Mouse (Mus musculus) heart, embryonic 16.5 days (tissue): ENCODE measurements at regions not wholly inside any gene's neighbourhood (a gene's known extent, or its start where the extent isn't known, plus 50 kb on each side); places are given as distances from the start of the nearest gene placed in this dataset.

Source experiments
- ATAC-seq: fragments of 200-750 bp; cut with Nextera tagmentation; replicated peaks from 2 replicates; pipeline ENCODE4 v1.8.0; 2017; ENCODE audit warnings: moderate number of reproducible peaks; ENCODE audit not compliant: insufficient read depth, low FRiP score; ENCODE audit errors: extremely low read depth
- H3K27ac ChIP-seq: fragments of 300-500 bp; sonication (generic); 2 replicates; pipeline ENCODE4 v1.5.1; 2014; ENCODE audit warnings: mild to moderate bottlenecking, low read length, control low read depth, moderate library complexity
- H3K27me3 ChIP-seq: fragments of 300-500 bp; sonication (generic); 2 replicates; pipeline ENCODE4 v1.6.1; 2014; ENCODE audit warnings: low read length, mixed read lengths; ENCODE audit not compliant: control insufficient read depth, insufficient read depth
- H3K36me3 ChIP-seq: fragments of 300-500 bp; sonication (generic); 2 replicates; pipeline ENCODE4 v1.6.1; 2014; ENCODE audit not compliant: control insufficient read depth, insufficient read depth
- H3K4me1 ChIP-seq: fragments of 300-500 bp; sonication (generic); 2 replicates; pipeline ENCODE4 v1.6.1; 2014; ENCODE audit warnings: low read length, mixed read lengths; ENCODE audit not compliant: control insufficient read depth, insufficient read depth
- H3K4me2 ChIP-seq: fragments of 300-500 bp; sonication (generic); 2 replicates; pipeline ENCODE4 v1.6.1; 2014; ENCODE audit warnings: low read depth, mild to moderate bottlenecking, control low read depth, low read length
- H3K4me3 ChIP-seq: fragments of 300-500 bp; sonication (generic); 2 replicates; pipeline ENCODE4 v1.5.1; 2014; ENCODE audit warnings: mild to moderate bottlenecking, control low read depth, low read length
- H3K9ac ChIP-seq: fragments of 300-500 bp; sonication (generic); 2 replicates; pipeline ENCODE4 v1.6.1; 2014; ENCODE audit warnings: low read length, control low read depth
- H3K9me3 ChIP-seq: fragments of 300-500 bp; sonication (generic); replicated peaks from 2 replicates; pipeline ENCODE4 v1.6.1; 2016; ENCODE audit warnings: low read length; ENCODE audit not compliant: control insufficient read depth
- WGBS: fragments of 180-500 bp; shearing (Covaris S2); extraction: QIAGEN DNeasy Blood & Tissue Kit; methylation state at CpG from one replicate; pipeline ENCODE4 v1.1.7; 2014; 5-methylcytosine and 5-hydroxymethylcytosine counted together

- Histone ChIP-seq H3K9ac (no peak overlapping the region), H3K4me3 (no peak overlapping the region), H3K4me2 (no peak overlapping the region), H3K27ac (no peak overlapping the region), H3K9me3 (no peaks in the 10 kb centered on the region), H3K27me3 (no peaks in the 10 kb centered on the region), H3K36me3 (no peaks in the 10 kb centered on the region), H3K4me1 (no peaks in the 10 kb centered on the region)
- WGBS, result 51% methylated on average over 12 of the region's 12 CpGs
- no peak; the same call in 1 of the 2 replicates for ATAC-seq
These were observed 63.1 kb downstream of the Kcnf1 start for GRCm38 (mm10) chr12:17113465-17114177.

GRCm38 (mm10) chr12:17112781-17113464 is 63.8 kb downstream of the Kcnf1 start:
- ATAC-seq, result no peak
- Histone ChIP-seq H3K4me1 (no peaks in the 10 kb centered on the region), H3K9me3 (no peaks in the 10 kb centered on the region), H3K4me2 (no peak overlapping the region), H3K27me3 (no peaks in the 10 kb centered on the region), H3K4me3 (no peak overlapping the region), H3K9ac (no peak overlapping the region), H3K36me3 (no peaks in the 10 kb centered on the region), H3K27ac (no peak overlapping the region)
- 75% methylated on average over 7 of the region's 7 CpGs for WGBS

- WGBS, result 81% methylated on average over 1 of the region's 1 CpGs
- no peaks in the 10 kb centered on the region for H3K4me1 ChIP-seq
- no peak overlapping the region for H3K27ac ChIP-seq
- H3K36me3 ChIP-seq, result no peaks in the 10 kb centered on the region
- no peaks in the 10 kb centered on the region for H3K27me3 ChIP-seq
- H3K4me2 ChIP-seq, result no peak overlapping the region
- H3K9ac ChIP-seq, result no peak overlapping the region
- ATAC-seq, result no peak
- no peaks in the 10 kb centered on the region for H3K9me3 ChIP-seq
- H3K4me3 ChIP-seq, result no peak overlapping the region
These were observed 70.5 kb downstream of the Kcnf1 start for GRCm38 (mm10) chr12:17106220-17106619.

GRCm38 (mm10) chr12:17105057-17105712 is 71.5 kb downstream of the Kcnf1 start:
- H3K4me3 ChIP-seq, result no peak overlapping the region
- no peaks in the 10 kb centered on the region for H3K36me3 ChIP-seq
- H3K9me3 ChIP-seq, result no peaks in the 10 kb centered on the region
- H3K9ac ChIP-seq, result no peak overlapping the region
- H3K4me1 ChIP-seq, result no peaks in the 10 kb centered on the region
- H3K4me2 ChIP-seq, result no peak overlapping the region
- 76% methylated on average over 6 of the region's 6 CpGs for WGBS
- ATAC-seq, result no peak
- H3K27ac ChIP-seq, result no peak overlapping the region
- no peaks in the 10 kb centered on the region for H3K27me3 ChIP-seq

GRCm38 (mm10) chr12:17101842-17102241 is 74.8 kb downstream of the Kcnf1 start:
- no peaks in the 10 kb centered on the region for H3K27me3 ChIP-seq
- H3K4me2 ChIP-seq, result no peak overlapping the region
- no peak for ATAC-seq
- H3K9ac ChIP-seq, result no peak overlapping the region
- peaks cover 4% of the 10 kb centered on the region; the same call in 1 of the 2 replicates for H3K4me1 ChIP-seq
- 76% methylated on average over 3 of the region's 3 CpGs for WGBS
- no peaks in the 10 kb centered on the region for H3K9me3 ChIP-seq
- H3K36me3 ChIP-seq, result no peaks in the 10 kb centered on the region
- H3K4me3 ChIP-seq, result no peak overlapping the region
- no peak overlapping the region for H3K27ac ChIP-seq

DNA sequence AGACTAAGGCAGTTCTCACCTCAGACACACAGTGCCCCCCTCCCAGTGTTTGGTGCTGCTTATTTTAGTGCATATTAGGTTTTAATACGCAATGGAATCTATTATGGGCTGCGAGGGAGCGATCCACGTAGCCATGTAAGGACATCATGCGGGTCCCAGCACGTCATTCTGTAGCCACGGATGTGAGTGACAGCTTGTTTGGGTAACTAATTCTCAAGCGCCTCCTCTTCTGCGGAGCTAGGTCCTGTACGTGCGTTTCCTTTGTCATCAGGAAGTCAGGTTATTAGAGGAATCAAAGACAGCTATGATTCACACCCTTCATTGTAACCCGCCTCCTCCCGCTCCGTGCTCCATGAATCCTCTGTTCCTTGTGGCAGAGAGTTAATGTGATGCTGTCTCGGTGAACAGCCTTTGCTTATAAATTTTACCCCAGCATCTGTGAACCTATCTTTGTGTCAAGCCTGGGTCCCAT is 78.9 kb downstream of the Kcnf1 start:
- H3K27me3 ChIP-seq, result no peaks in the 10 kb centered on the region
- no peaks in the 10 kb centered on the region for H3K9me3 ChIP-seq
- no peak overlapping the region for H3K27ac ChIP-seq
- no peak overlapping the region for H3K4me3 ChIP-seq
- H3K4me1 ChIP-seq, result peaks cover 6% of the 10 kb centered on the region; the same call in 1 of the 2 replicates
- no peaks in the 10 kb centered on the region for H3K36me3 ChIP-seq
- no peak for ATAC-seq
- 73% methylated on average over 15 of the region's 15 CpGs for WGBS
- no peak overlapping the region for H3K9ac ChIP-seq
- H3K4me2 ChIP-seq, result no peak overlapping the region

- Histone ChIP-seq H3K4me2 (no peak overlapping the region), H3K4me3 (no peak overlapping the region), H3K9me3 (no peaks in the 10 kb centered on the region), H3K9ac (no peak overlapping the region), H3K4me1 (peaks cover 6% of the 10 kb centered on the region), H3K27ac (no peak overlapping the region), H3K27me3 (no peaks in the 10 kb centered on the region), H3K36me3 (no peaks in the 10 kb centered on the region)
- ATAC-seq, result no peak
- WGBS, result 83% methylated on average over 4 of the region's 4 CpGs
These were observed 81.9 kb downstream of the Kcnf1 start for GRCm38 (mm10) chr12:17094758-17095157.

DNA sequence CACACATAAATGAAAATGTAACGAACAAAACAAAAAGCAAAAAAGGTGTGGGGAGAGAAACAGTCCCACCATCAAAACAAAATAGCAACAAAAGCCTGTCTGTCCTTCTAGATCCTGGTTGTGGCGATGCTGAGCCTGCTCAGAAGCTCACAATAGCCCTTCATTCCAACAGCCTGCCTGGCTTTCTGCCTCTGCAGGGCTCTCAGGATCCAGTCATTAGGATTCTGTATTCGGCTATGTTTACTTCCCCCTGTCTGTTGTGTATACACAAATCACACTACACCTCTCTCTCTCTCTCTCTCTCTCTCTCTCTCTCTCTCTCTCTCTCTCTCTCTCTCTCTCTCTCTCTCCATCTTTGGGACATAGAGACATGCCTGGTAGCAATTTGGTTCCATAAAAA is 82.2 kb upstream of the 2410004P03Rik start:
- H3K27ac ChIP-seq, result no peak overlapping the region
- 63% methylated on average over 3 of the region's 3 CpGs for WGBS
- no peak overlapping the region for H3K4me3 ChIP-seq
- no peaks in the 10 kb centered on the region for H3K27me3 ChIP-seq
- no peak overlapping the region for H3K9ac ChIP-seq
- H3K4me1 ChIP-seq, result peaks cover 13% of the 10 kb centered on the region
- ATAC-seq, result no peak
- H3K4me2 ChIP-seq, result no peak overlapping the region
- no peaks in the 10 kb centered on the region for H3K36me3 ChIP-seq
- no peaks in the 10 kb centered on the region for H3K9me3 ChIP-seq

DNA sequence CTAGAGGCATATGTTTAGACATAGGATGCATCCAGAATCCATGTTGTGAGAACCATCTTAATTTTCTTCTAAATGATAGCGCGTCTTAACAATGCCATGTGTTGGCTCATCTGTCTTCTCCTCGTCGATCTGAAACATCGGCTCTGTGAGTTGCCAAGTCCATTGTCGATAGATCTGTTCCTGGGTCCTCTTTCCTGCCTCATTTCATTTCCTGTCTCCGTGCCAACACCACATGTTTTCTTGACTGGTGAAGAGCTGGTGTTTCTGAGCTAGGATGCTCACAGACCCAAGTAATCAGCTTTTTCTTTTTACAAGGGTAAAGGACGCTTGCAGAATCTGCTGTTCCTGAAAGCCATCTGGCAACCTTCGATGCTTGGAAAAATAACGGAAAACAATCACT is 79.5 kb upstream of the 2410004P03Rik start:
- no peaks in the 10 kb centered on the region for H3K9me3 ChIP-seq
- H3K4me1 ChIP-seq, result peaks cover 7% of the 10 kb centered on the region
- H3K27me3 ChIP-seq, result no peaks in the 10 kb centered on the region
- 67% methylated on average over 10 of the region's 10 CpGs for WGBS
- no peak overlapping the region for H3K4me3 ChIP-seq
- H3K9ac ChIP-seq, result no peak overlapping the region
- no peak for ATAC-seq
- H3K36me3 ChIP-seq, result no peaks in the 10 kb centered on the region
- H3K4me2 ChIP-seq, result no peak overlapping the region
- H3K27ac ChIP-seq, result no peak overlapping the region
